Mouse (Mus musculus): ENCODE results near the gene Meig1. TPM values are rescaled to one million over a fixed set of nuclear protein-coding genes. Genes with fewer than 3 reads are reported as not detected.

Gene Meig1
- 3.0 TPM for polyA plus RNA-seq (2014; fragmentation: Illumina TruSeq; extraction: RNeasy Lipid Tissue Mini Kit (QIAGEN cat#74804); ENCODE audit: low read depth, low replicate concordance)

DNA sequence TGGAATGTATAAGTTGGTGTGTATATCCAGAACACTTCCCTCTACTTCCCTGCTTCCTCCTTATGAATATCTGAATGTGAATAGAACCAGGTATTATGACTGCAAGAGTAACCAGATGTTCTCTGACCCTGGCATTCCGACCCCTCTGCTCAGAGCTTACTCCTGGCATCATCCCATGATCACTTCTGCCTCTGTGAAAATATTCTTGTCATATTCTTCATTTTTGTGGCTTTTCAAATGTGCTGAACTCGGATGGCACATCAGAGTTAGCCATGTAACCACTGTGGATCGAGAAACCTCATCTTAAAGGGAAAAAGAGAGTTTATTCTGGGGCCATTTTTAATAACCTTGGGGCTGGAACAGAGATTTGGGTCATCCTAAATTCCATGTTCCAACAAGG, at the start of gene Meig1:
Gene Meig1, minus strand, starts transcription at position 101 of the 400 bp plus-strand sequence.

DNA sequence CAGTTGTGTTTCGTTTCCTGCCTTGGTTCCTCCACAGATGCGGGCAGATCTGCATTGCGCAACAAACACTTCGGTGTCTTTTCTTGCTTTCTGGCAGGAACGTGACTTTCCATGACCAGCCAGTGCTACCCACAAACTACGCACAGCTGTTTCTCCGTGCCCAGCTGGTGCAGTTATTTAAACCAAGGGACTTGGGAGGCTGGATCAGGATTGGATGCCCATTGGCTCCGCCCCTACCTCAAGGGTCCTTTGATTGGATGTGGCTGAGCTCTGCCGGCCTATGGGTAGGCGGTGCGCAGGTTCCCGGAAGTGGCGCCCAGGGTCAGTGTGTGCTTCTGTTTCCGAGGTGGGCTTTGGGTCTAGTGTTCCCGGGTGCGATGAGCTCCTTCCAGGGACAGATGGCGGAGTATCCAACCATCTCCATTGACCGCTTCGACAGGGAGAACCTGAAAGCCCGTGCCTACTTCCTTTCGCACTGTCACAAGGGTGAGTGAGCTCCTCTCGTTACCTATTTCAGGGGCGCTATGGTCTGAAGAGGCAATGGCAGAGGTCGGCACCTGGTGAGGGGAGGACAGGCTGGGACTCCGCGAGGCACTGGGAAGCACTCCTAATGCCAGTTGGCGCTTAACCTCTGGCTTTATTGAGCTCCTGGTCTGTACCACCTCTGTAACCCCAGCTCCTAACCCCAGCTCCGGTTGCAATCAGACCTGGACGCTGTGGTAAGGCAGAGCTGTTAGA, 1.6 kb upstream of the Meig1 start, which contains the start of gene Dclre1c:
Gene Dclre1c, plus strand, starts transcription at position 291 of the 738 bp plus-strand sequence.

GRCm38 (mm10) chr2:3397110-3397509, 25.3 kb downstream of the Meig1 start, which contains the start of gene Olah:
Gene Olah (minus strand): TSS chr2:3397210.

Other genes starting within 250 kb of the Meig1 start
- 7.6 TPM for gene Nmt2, start 138.4 kb downstream of the Meig1 start, polyA plus RNA-seq (2014; fragmentation: Illumina TruSeq; extraction: RNeasy Lipid Tissue Mini Kit (QIAGEN cat#74804); ENCODE audit: low read depth, low replicate concordance)
- gene Rpp38, start 90.0 kb downstream of the Meig1 start, polyA plus RNA-seq (2014; fragmentation: Illumina TruSeq; extraction: RNeasy Lipid Tissue Mini Kit (QIAGEN cat#74804); ENCODE audit: low read depth, low replicate concordance) = 6.9 TPM
- gene Acbd7, start 86.5 kb downstream of the Meig1 start, polyA plus RNA-seq (2014; fragmentation: Illumina TruSeq; extraction: RNeasy Lipid Tissue Mini Kit (QIAGEN cat#74804); ENCODE audit: low read depth, low replicate concordance) = 1.2 TPM
- gene Olah, start 25.4 kb downstream of the Meig1 start, polyA plus RNA-seq (2014; fragmentation: Illumina TruSeq; extraction: RNeasy Lipid Tissue Mini Kit (QIAGEN cat#74804); ENCODE audit: low read depth, low replicate concordance) = not detected
- 3.7 TPM for gene Dclre1c, start 1.5 kb upstream of the Meig1 start, polyA plus RNA-seq (2014; fragmentation: Illumina TruSeq; extraction: RNeasy Lipid Tissue Mini Kit (QIAGEN cat#74804); ENCODE audit: low read depth, low replicate concordance)
- 1.5 TPM for gene Suv39h2, start 52.4 kb upstream of the Meig1 start, polyA plus RNA-seq (2014; fragmentation: Illumina TruSeq; extraction: RNeasy Lipid Tissue Mini Kit (QIAGEN cat#74804); ENCODE audit: low read depth, low replicate concordance)
- gene Gm45902, start 90.1 kb upstream of the Meig1 start, polyA plus RNA-seq (2014; fragmentation: Illumina TruSeq; extraction: RNeasy Lipid Tissue Mini Kit (QIAGEN cat#74804); ENCODE audit: low read depth, low replicate concordance) = 0.99 TPM
- 28.4 TPM for gene Hspa14, start 90.2 kb upstream of the Meig1 start, polyA plus RNA-seq (2014; fragmentation: Illumina TruSeq; extraction: RNeasy Lipid Tissue Mini Kit (QIAGEN cat#74804); ENCODE audit: low read depth, low replicate concordance)
- 25.5 TPM for gene Cdnf, start 90.4 kb upstream of the Meig1 start, polyA plus RNA-seq (2014; fragmentation: Illumina TruSeq; extraction: RNeasy Lipid Tissue Mini Kit (QIAGEN cat#74804); ENCODE audit: low read depth, low replicate concordance)
- gene Fam107b, start 147.8 kb upstream of the Meig1 start, polyA plus RNA-seq (2014; fragmentation: Illumina TruSeq; extraction: RNeasy Lipid Tissue Mini Kit (QIAGEN cat#74804); ENCODE audit: low read depth, low replicate concordance) = 4.8 TPM

Measured in heart, adult 10 weeks (tissue).